Mouse (Mus musculus) C2C12 (cell line): ENCODE results near the gene Ppfibp1. TPM values are rescaled to one million over a fixed set of nuclear protein-coding genes. Genes with fewer than 3 reads are reported as not detected.

Source experiments
- H3K27me3 ChIP-seq: one replicate; pipeline ENCODE4 v1.6.1; 2011; ENCODE audit not compliant: control insufficient read depth, insufficient read depth, insufficient read length
- H3K36me3 ChIP-seq: one replicate; pipeline ENCODE4 v1.6.1; 2011; ENCODE audit not compliant: control insufficient read depth, insufficient read depth
- H3K4me3 ChIP-seq: one replicate; pipeline ENCODE4 v1.5.1; 2011; ENCODE audit warnings: mild to moderate bottlenecking, control low read depth; ENCODE audit not compliant: poor library complexity, insufficient read depth, severe bottlenecking
- H3K79me2 ChIP-seq: one replicate; pipeline ENCODE4 v1.6.1; 2011; ENCODE audit not compliant: control insufficient read depth, insufficient read depth
- H3K79me3 ChIP-seq: one replicate; pipeline ENCODE4 v1.6.1; 2011; ENCODE audit warnings: low read depth, control low read depth
- H3ac ChIP-seq: one replicate; pipeline ENCODE3; 2011; ENCODE audit warnings: low read depth; ENCODE audit not compliant: control insufficient read depth, insufficient read length
- CEBPB ChIP-seq: IDR thresholded peaks from one replicate; pipeline ENCODE4 v1.6.1; 2011; ENCODE audit warnings: low read depth, mild to moderate bottlenecking, control low read depth, moderate library complexity
- CTCF ChIP-seq: IDR thresholded peaks from one replicate; pipeline ENCODE4 v1.5.1; 2011; ENCODE audit not compliant: control insufficient read depth, insufficient read depth, insufficient read length
- FOSL1 ChIP-seq: IDR thresholded peaks from one replicate; pipeline ENCODE4 v1.8.0; 2011; ENCODE audit warnings: mild to moderate bottlenecking, low read length; ENCODE audit not compliant: poor library complexity, insufficient read depth, severe bottlenecking
- MAX ChIP-seq: IDR thresholded peaks from one replicate; pipeline ENCODE4 v1.6.1; 2011; ENCODE audit warnings: mild to moderate bottlenecking, control low read depth
- MYOD1 ChIP-seq: IDR thresholded peaks from one replicate; pipeline ENCODE4 v1.6.1; 2011; ENCODE audit warnings: low read depth; ENCODE audit not compliant: control insufficient read depth, insufficient read length
- MYOG ChIP-seq: IDR thresholded peaks from one replicate; pipeline ENCODE4 v1.6.1; 2011; ENCODE audit not compliant: control insufficient read depth, insufficient read length; ENCODE audit errors: extremely low read depth
- USF1 ChIP-seq: IDR thresholded peaks from one replicate; pipeline ENCODE4 v1.6.1; 2011; ENCODE audit warnings: low read depth, mild to moderate bottlenecking, control low read depth, moderate library complexity
- polyA plus RNA-seq: library from polyadenylated mRNA; unstranded; fragments of >200 nt; fragmentation: generic; extraction: Trizol; gene quantifications from one replicate; pipeline ENCODE4 v1.2.1, GENCODE M21; 2012; ENCODE audit warnings: missing spikeins

The Ppfibp1 gene
- polyA plus RNA-seq, 1 experiment: 61.1 TPM

DNA sequence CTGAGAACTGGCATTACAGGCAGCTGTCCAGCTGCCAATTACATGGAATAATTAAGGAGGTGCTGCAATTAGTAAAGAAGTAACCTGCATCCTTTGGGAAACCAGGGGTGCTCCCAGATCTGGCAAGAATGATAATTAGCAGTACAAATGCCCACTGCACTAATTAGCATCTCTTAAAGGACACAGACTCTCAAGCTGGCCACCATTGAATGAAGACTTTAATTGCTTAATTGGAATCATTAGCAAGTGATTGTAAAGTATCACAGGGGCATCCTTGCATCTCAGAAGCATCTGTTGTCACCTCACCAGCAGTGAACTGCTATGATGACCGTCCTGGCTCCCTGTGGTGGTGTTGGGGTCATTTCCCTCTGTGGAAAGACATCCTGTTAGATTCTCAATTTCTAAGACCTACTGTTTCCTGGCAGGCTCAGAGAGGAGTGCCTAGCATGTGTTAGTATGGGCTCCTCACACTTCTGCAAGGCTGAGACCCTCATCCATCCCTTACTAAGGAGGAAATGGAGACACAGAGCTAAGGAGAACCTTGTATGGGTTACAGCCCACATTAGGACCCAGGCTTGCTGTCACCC lies 93.1 kb downstream of the Ppfibp1 start:
- H3K4me3 ChIP-seq: no peak overlapping the region
- peaks cover 62% of the 10 kb centered on the region for H3K36me3 ChIP-seq
- H3ac ChIP-seq: no peak overlapping the region
- H3K27me3 ChIP-seq: no peaks in the 10 kb centered on the region
- TF ChIP-seq CTCF: no peak
- no peak for TF ChIP-seq MAX
- no peak for TF ChIP-seq USF1
- no peak for TF ChIP-seq MYOD1
- no peak for TF ChIP-seq CEBPB
- TF ChIP-seq FOSL1: no peak
- no peak for TF ChIP-seq MYOG
- no peaks in the 10 kb centered on the region for H3K79me2 ChIP-seq
- H3K79me3 ChIP-seq: no peaks in the 10 kb centered on the region

DNA sequence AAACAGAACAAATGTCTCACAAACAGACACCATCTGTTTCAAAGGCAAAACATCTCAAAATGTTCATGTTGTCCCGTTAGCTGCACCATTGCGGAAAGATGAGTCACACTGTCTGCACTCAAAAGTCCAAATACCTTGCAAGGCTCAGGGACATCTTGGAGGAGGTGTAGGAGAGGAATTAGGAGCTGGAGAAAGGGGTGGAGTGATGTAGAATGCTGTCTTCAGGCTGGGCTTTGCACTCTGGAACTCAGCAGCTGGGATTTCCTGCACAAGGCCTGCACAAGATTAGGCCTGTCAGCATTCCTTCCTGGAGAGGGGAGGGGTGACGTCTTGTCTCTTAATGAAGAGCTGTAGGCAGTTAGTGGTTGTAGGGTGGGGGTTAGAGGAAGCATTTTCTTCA lies 96.3 kb downstream of the Ppfibp1 start:
- Histone ChIP-seq H3K27me3 (no peaks in the 10 kb centered on the region), H3K36me3 (peaks cover 41% of the 10 kb centered on the region), H3K4me3 (no peak overlapping the region), H3K79me3 (no peaks in the 10 kb centered on the region), H3ac (no peak overlapping the region), H3K79me2 (no peaks in the 10 kb centered on the region)
- TF ChIP-seq MYOD1 (no peak), MAX (no peak), CTCF (no peak), MYOG (no peak), USF1 (no peak), FOSL1 (no peak), CEBPB (no peak)

DNA sequence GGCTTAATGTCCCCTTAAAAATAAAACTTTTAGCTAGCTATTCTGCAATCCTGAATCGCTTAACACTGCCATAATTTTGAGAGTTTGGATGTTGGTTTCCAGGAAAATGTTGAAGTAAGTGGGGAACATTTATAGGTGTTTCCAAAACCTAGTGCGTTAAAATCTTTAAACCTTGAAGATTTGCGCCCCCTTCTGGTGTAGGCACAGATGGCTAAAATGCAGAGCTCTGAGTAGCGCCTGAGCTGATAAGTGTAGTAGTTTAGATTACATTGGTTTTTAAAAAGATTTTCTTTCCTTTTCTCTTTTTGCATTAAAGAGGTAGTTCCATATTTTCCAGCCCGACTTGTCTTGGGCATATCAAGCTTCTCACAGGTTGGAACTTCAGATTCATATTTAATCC lies 105.9 kb downstream of the Ppfibp1 start:
- Histone ChIP-seq H3K27me3 (no peaks in the 10 kb centered on the region), H3K79me3 (no peaks in the 10 kb centered on the region), H3K36me3 (peaks cover 64% of the 10 kb centered on the region), H3ac (no peak overlapping the region), H3K79me2 (no peaks in the 10 kb centered on the region), H3K4me3 (no peak overlapping the region)
- TF ChIP-seq FOSL1: no peak
- TF ChIP-seq MYOD1: no peak

DNA sequence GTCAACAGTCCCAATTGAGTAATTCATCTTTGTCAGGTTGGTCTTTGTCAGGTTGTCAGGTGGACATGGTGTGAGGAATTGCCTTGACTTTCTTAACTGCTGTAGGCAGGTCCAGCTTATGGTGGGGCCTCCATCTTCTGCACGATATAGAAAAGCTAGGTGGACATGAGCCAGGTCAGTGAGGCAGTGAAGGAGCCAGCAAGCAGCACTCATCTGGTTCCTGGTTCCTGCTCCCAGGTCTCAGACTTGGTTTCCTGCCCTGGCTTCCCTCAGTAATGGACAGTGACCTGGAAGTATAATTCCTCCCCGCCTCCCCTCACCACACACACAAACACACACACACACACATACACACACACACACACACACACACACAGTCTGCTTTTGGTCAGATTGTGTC lies 107.1 kb downstream of the Ppfibp1 start:
- no peaks in the 10 kb centered on the region for H3K79me2 ChIP-seq
- H3K79me3 ChIP-seq: no peaks in the 10 kb centered on the region
- TF ChIP-seq USF1 (no peak), CEBPB (no peak), MYOD1 (no peak), MYOG (no peak), CTCF (no peak), FOSL1 (no peak), MAX (no peak)
- no peak overlapping the region for H3K4me3 ChIP-seq
- no peak overlapping the region for H3ac ChIP-seq
- H3K27me3 ChIP-seq: no peaks in the 10 kb centered on the region
- peaks cover 70% of the 10 kb centered on the region for H3K36me3 ChIP-seq

DNA sequence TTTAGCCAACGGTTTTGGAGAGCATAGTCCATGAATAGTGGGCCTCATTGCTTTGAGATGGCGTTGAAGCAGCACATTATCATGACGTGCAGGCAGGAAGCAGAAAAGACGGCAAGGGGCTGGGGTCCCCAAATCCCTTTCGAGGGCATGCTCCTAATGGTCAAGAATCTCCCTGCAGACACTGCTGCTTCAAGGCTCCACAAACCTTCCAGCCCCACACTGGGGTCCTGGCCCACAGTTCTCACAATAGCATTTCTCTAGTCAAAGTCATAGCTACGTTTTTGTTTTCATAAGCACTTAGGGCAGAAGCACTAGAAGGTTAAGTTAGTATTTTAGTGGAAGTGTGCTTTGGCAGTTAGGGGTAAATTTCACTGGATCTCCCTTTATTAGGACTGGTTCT lies 107.6 kb downstream of the Ppfibp1 start:
- no peak for TF ChIP-seq CEBPB
- TF ChIP-seq MAX: no peak
- no peak for TF ChIP-seq MYOD1
- TF ChIP-seq MYOG: no peak
- TF ChIP-seq FOSL1: no peak
- TF ChIP-seq CTCF: no peak
- TF ChIP-seq USF1: no peak
- H3K79me2 ChIP-seq: no peaks in the 10 kb centered on the region
- no peaks in the 10 kb centered on the region for H3K79me3 ChIP-seq
- no peak overlapping the region for H3K4me3 ChIP-seq
- H3K27me3 ChIP-seq: no peaks in the 10 kb centered on the region
- H3K36me3 ChIP-seq: peaks cover 70% of the 10 kb centered on the region
- H3ac ChIP-seq: no peak overlapping the region

DNA sequence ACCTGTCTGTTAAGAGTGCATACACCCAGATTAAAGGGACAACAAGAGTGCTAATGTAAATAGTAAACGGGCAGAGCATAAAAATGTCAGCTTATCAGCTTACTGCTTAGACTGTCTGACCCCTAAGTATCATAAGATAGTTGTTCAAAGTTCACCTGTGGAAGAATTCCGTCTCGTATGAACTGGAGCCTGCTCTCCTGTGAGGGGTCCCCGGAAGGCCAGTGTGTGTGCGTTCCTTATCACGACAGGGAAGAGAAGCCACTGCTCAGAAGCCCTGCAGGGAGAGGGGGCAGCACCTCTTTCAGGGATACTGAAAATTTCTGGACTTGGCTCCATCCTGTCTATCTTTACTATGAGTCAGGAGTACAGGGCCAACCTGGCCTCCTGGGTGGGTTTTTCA lies 108.7 kb downstream of the Ppfibp1 start:
- Histone ChIP-seq H3K36me3 (peaks cover 80% of the 10 kb centered on the region), H3K79me3 (no peaks in the 10 kb centered on the region)

More for the DNA sequence above, 108.7 kb downstream of the Ppfibp1 start:
- TF ChIP-seq MYOG: no peak
- no peak for TF ChIP-seq MAX
- no peak for TF ChIP-seq CTCF
- no peak for TF ChIP-seq CEBPB
- no peak for TF ChIP-seq FOSL1
- TF ChIP-seq USF1: no peak
- TF ChIP-seq MYOD1: no peak
- no peak overlapping the region for H3ac ChIP-seq
- H3K79me2 ChIP-seq: no peaks in the 10 kb centered on the region
- no peaks in the 10 kb centered on the region for H3K27me3 ChIP-seq
- no peak overlapping the region for H3K4me3 ChIP-seq
